Mouse (Mus musculus) A20 (cell line): Measurements from ENCODE around the gene Fam240b.

ENCODE experiments used
- DNase-seq: peaks from one replicate; pipeline ENCODE4 v3.0.0-alpha.2; 2011; ENCODE audit warnings: low read depth, low spot score

Gene Fam240b

DNA sequence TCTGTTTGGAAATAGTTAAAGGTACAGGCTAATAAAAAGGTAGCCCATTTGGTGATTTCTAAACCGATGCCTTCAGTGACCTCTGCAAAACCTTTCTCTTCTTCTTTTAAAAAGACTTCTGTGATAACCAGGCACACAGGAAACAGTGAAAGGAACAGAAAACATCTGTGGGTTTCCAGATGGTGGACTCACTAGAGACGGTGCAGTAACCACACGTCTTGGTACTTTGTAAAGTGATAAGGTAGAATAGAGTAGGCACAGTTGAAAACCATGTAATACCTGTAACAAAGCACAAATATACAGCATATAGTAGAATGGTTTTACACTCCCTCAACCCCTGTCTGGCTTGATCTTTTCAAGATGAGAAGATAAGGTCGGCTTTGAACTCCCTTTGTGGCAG is 57.0 kb downstream of the Fam240b start:
- no peak for DNase-seq

DNA sequence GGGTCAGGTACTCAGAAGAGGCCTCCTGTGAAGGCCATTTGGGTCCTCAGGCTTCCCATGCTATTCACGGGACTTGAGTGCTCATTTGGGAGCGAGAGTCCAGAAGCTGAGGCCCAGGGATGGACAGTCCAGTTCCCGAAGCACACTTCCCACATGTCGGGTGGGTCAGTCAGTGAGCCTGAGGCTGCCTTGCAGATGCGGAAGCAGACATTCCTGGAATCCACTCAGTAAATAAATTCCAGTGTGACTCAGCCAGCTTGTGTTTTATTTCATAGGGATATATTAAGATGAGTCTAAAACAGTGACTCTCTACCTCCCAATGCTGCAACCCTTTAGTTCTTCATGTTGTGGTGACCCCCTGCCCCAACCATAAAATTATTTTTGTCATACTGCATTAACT is 58.1 kb downstream of the Fam240b start:
- DNase-seq = no peak

DNA sequence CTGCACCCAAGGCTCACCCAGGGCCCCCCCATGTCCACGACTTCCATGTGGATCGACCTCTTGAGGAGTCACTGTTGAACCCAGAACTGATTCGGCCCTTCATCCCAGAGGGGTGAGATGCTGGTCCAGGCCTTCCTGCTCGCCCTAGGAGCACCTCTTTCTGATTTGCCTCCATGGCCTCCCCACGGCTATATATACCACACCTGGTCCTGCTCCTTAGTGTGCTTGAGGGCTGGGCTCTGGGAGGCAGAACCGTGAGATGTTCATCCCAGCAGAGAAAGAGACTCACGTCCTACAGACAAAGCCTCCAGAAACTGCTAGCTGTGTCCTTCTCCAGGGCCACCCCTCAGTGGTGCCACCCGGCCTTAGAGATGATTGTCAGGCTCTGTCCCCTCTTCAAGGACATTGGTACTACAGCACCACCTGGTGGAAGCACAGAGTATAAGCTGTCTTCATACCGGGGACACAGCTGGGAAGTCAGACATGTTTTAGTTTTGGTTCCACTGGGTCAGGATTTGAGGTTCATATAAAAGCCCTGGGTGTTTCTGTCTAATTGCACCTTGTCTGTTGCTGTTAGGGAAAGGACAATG is 58.6 kb downstream of the Fam240b start:
- DNase-seq = peak; percentile 72

DNA sequence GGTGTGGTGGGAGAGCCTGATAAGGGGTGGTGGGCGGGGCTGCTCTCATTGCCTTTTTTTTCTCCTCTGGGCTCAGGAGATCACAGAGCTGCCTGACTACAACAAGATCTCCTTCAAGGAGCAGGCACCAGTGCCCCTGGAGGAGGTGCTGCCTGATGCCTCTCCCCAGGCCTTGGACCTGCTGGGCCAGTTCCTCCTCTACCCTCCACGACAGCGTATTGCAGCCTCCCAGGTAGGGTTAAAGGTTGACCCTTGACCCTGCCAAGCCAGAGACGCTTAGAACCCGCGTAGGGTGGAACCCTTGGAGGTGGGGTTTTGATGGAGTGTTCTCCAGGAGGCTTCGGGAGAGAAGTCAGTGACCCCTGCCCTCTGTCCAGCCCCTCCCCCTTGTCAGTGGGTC is 59.8 kb downstream of the Fam240b start:
- no peak for DNase-seq

DNA sequence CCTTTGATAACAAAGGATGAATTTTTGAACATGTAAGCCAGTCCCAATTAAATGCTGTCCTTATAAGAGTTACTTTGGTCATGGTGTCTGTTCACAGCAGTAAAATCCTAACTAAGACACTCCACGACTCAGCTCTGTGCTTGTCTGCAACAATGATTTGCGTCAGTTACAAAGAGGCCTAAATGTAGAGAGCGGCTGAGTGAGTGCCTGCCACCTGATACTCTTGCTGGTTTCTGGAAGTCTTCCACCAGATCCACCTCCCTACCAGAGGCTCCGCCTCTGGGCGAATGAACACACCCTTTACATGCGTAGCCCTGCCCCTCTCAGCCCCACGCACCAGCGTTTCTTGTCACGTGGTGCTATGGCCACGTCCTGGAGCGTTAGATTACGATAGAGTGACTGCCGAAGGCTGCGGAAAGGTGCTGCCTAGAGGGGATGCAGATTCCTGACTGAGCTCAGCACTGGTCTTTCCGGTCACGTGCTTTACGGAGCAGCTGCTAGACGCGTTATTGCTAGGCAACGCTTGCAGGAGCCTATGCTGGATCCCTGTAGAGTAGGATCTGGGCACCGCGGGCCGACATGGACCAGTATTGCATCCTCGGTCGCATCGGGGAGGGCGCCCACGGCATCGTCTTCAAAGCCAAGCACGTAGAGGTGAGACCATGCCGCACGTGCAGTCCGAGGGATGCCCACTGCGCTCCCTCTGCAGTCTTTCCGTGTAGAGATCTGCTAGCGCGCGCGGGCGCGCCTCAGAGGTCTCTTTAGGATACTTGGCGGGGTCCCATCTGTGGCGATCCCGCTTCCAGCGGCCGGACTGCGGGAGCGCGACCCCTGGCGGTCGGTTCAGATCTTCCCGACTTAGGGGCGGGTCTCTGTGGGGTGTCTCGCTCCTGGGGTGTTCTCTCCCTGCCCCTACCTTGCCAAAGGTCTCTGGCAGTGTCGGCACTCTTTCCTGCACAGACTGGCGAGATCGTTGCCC is 65.3 kb downstream of the Fam240b start, which contains the start of gene Cdk20:
Cdk20 (plus strand) TSS at position 298 of the 979 bp plus-strand sequence.
- no peak for DNase-seq
